Mouse (Mus musculus): Measurements from ENCODE around the gene Wdr90.

DNA sequence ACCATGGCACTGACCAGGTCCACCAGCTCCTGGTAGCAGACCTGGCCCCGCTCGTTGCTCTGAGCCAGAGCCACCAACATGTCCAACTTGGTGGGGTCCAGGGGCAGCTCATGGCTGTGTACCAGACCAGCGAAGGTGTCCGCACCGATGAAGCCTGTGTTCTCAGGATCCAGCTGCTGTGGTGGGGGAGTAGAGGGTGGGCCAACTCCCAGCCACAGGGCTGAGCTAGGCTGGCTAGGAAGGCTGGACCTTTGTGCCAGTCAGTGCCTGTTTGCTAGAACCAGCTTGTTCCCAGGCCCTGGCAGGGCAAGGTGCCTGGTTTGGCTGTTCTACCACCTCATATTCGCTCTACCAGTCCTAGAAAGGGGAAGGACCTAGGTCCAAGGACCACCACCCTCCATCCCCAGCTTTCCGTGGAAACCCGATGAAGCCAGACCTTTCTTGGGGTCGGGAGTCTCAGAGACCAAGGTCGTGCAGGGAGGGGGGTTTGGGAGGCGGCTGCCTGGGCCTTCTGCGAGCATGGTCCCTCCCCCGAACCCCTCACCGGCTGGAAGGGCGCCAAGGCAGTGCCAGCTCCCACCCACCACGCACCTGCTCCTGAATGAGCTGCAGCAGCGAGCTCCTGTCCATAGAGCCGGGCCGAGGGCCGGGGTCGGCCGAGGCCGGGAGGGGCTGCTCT, 24.8 kb downstream of the Wdr90 start:
- TF ChIP-seq POLR2A (IDR thresholded peaks at IDR 0.05; ENCODE audit: insufficient read depth, low read depth, low read length), result no peak
- TF ChIP-seq CTCF (IDR thresholded peaks at IDR 0.05; ENCODE audit: insufficient read depth, low read depth, low read length), result no peak

Data from olfactory bulb, adult 2 months (tissue).